Mouse (Mus musculus) inflammation-experienced regulatory T-cells, adult 16 weeks (primary cell): Measurements from ENCODE around the gene Taok3. TPM values are rescaled to one million over a fixed set of nuclear protein-coding genes. Genes with fewer than 3 reads are reported as not detected.

Source experiments
- polyA plus RNA-seq: library from polyadenylated mRNA; unstranded; fragments of 100-300 nt; shearing (Covaris generic); gene quantifications from one replicate; pipeline ENCODE4 v1.2.1, GENCODE M21; 2017

The Taok3 gene
- 155 TPM for polyA plus RNA-seq

GRCm38 (mm10) chr5:117119777-117120488 is at the start of gene Taok3:
Gene Taok3, plus strand, starts transcription at chr5:117120129.

GRCm38 (mm10) chr5:117115836-117116366 is 4.0 kb upstream of the Taok3 start, which contains the start of gene Suds3:
Gene Suds3, minus strand, starts transcription at chr5:117116113.

GRCm38 (mm10) chr5:117286831-117287822 is 167.2 kb downstream of the Taok3 start, which contains the start of gene Pebp1:
Gene Pebp1, minus strand, starts transcription at chr5:117287625.

GRCm38 (mm10) chr5:117318741-117319629 is 199.1 kb downstream of the Taok3 start, which contains the start of gene Vsig10:
Gene Vsig10, plus strand, starts transcription at chr5:117319083.

Other genes with a start within 250 kb of the Taok3 start
- gene Suds3, start 4.0 kb upstream of the Taok3 start, polyA plus RNA-seq, result 4.9 TPM
- gene Pebp1, start 167.5 kb downstream of the Taok3 start, polyA plus RNA-seq, result 274 TPM
- gene Vsig10, start 199.0 kb downstream of the Taok3 start, polyA plus RNA-seq, result 12.7 TPM
- gene Wsb2, start 237.2 kb downstream of the Taok3 start, polyA plus RNA-seq, result 12.6 TPM